Mouse (Mus musculus): ENCODE results near the gene B020031M17Rik. TPM values are rescaled to one million over a fixed set of nuclear protein-coding genes. Genes with fewer than 3 reads are reported as not detected.

B020031M17Rik gene
- not detected in 2 replicates for polyA plus RNA-seq (2012; rRNA removed)

GRCm38 (mm10) chr13:119950706-119951105, at the start of gene B020031M17Rik:
TSS of gene B020031M17Rik (minus strand) at chr13:119950806.

GRCm38 (mm10) chr13:119929172-119929571, 21.4 kb downstream of the B020031M17Rik start, which contains the start of gene Gm21761:
TSS of gene Gm21761 (minus strand) at chr13:119929272.

Other genes with a start within 250 kb of the B020031M17Rik start
- gene Nim1k, start 194.9 kb downstream of the B020031M17Rik start, polyA plus RNA-seq (2012; rRNA removed): 0.32 and 0.42 TPM in 2 replicates
- 4.8 and 7.9 TPM in 2 replicates for gene Zfp131, start 159.9 kb downstream of the B020031M17Rik start, polyA plus RNA-seq (2012; rRNA removed)
- not detected in 2 replicates for gene AF067063, start 120.6 kb downstream of the B020031M17Rik start, polyA plus RNA-seq (2012; rRNA removed)
- not detected in 2 replicates for gene D13Ertd608e, start 114.8 kb downstream of the B020031M17Rik start, polyA plus RNA-seq (2012; rRNA removed)
- gene Tcstv1, start 56.0 kb downstream of the B020031M17Rik start, polyA plus RNA-seq (2012; rRNA removed): not detected in 2 replicates
- not detected in 2 replicates for gene Gm21761, start 21.5 kb downstream of the B020031M17Rik start, polyA plus RNA-seq (2012; rRNA removed)
- not detected in 2 replicates for gene Gm36079, start 76.2 kb upstream of the B020031M17Rik start, polyA plus RNA-seq (2012; rRNA removed)
- gene Gm21188, start 101.4 kb upstream of the B020031M17Rik start, polyA plus RNA-seq (2012; rRNA removed): 0.29 and 0.31 TPM in 2 replicates
- not detected in 2 replicates for gene Gm20767, start 189.4 kb upstream of the B020031M17Rik start, polyA plus RNA-seq (2012; rRNA removed)
- not detected in 2 replicates for gene Gm21818, start 221.6 kb upstream of the B020031M17Rik start, polyA plus RNA-seq (2012; rRNA removed)

Measured in colon, adult 2 months (tissue).